Mouse (Mus musculus) neural tube, embryonic 13.5 days (tissue): ENCODE measurements around the gene Rpp25l. TPM values are rescaled to one million over a fixed set of nuclear protein-coding genes. Genes with fewer than 3 reads are reported as not detected.
A peak's percentile ranks its signal among the peaks of the same experiment; 100 is the strongest.

ENCODE experiments used
- ATAC-seq: fragments of 200-750 bp; cut with Nextera tagmentation; 2 replicates; pipeline ENCODE4 v1.8.0; 2017; ENCODE audit warnings: low read depth, mild to moderate bottlenecking, moderate TSS enrichment, moderate library complexity
- H3K27ac ChIP-seq: fragments of 300-500 bp; sonication (generic); replicated peaks from 2 replicates; pipeline ENCODE4 v1.5.1; 2015; ENCODE audit warnings: moderate library complexity, mild to moderate bottlenecking, inconsistent platforms
- H3K27me3 ChIP-seq: fragments of 300-500 bp; sonication (generic); 2 replicates; pipeline ENCODE4 v1.6.1; 2015; ENCODE audit warnings: mild to moderate bottlenecking, inconsistent platforms
- H3K36me3 ChIP-seq: fragments of 300-500 bp; sonication (generic); 2 replicates; pipeline ENCODE4 v1.6.1; 2015; ENCODE audit warnings: mild to moderate bottlenecking, inconsistent platforms
- H3K4me1 ChIP-seq: fragments of 300-500 bp; sonication (generic); replicated peaks from 2 replicates; pipeline ENCODE4 v1.6.1; 2015; ENCODE audit warnings: inconsistent platforms
- H3K4me2 ChIP-seq: fragments of 300-500 bp; sonication (generic); 2 replicates; pipeline ENCODE4 v1.6.1; 2015; ENCODE audit warnings: inconsistent platforms, mild to moderate bottlenecking, moderate library complexity
- H3K4me3 ChIP-seq: fragments of 300-500 bp; sonication (generic); 2 replicates; pipeline ENCODE4 v1.5.1; 2015; ENCODE audit warnings: mild to moderate bottlenecking, inconsistent platforms
- H3K9ac ChIP-seq: fragments of 300-500 bp; sonication (generic); 2 replicates; pipeline ENCODE4 v1.6.1; 2015; ENCODE audit warnings: moderate library complexity, mild to moderate bottlenecking, inconsistent platforms
- H3K9me3 ChIP-seq: fragments of 300-500 bp; sonication (generic); 2 replicates; pipeline ENCODE4 v1.6.1; 2016; ENCODE audit warnings: inconsistent platforms
- WGBS: fragments of 180-500 bp; shearing (Covaris S2); methylation state at CpG from one replicate; pipeline ENCODE4 v1.1.7; 2015; 5-methylcytosine and 5-hydroxymethylcytosine counted together
- polyA plus RNA-seq: library from polyadenylated mRNA; unstranded; fragments of >200 nt; fragmentation: Nextera tagmentation; extraction: Ambion mirVana; gene quantifications from 2 replicates; pipeline ENCODE4 v1.2.1, GENCODE M21; 2015

The Rpp25l gene
- polyA plus RNA-seq, 1 experiment from 2014 or later, result 62.6 TPM

DNA sequence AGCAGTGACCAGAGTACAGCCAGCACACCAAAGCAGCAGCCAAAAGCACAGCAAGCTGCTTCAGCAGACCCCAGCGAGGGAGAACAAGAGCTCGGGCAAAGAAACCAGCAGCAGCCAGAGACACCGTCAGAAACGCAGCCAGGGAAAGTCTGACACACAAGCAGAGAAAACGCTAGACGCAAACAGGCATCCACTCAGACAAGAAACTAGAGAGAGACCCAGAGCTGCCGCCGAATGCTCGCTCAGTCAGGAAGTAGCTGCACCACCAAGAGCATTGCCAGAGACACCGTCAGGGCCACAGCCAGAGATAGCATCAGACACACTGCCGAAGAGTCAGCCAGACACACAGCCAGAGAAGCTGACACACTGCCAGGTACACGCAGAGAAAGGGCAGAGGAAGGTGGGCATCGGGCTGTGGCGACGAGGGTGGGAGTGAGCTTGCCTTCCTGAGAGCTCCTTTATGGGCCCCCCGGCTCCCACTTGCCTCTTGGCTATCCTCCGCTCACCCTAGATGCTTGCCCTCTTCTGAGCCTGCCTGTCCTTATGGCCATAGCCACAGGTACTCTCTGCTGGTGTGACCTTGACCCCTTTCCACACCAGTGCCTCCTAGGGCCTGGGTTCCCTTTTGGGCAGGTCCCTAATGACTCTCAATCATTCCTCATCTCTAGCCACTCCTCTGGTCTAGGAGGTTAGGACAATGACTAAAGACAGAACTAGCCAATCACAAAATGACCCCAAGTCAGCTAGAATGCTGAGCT is 36.9 kb downstream of the Rpp25l start:
- peaks cover 94% of the 10 kb centered on the region for H3K4me1 ChIP-seq
- no peaks in the 10 kb centered on the region for H3K36me3 ChIP-seq
- H3K27ac ChIP-seq, result peak overlapping the region; percentile 75
- H3K4me3 ChIP-seq, result no peak overlapping the region
- H3K9me3 ChIP-seq, result no peaks in the 10 kb centered on the region
- H3K27me3 ChIP-seq, result no peaks in the 10 kb centered on the region
- H3K9ac ChIP-seq, result peak overlapping the region; percentile 52
- WGBS, result 74% methylated on average over 17 of the region's 17 CpGs
- no peak overlapping the region; the same call in 1 of the 2 replicates for H3K4me2 ChIP-seq
- no peak for ATAC-seq

DNA sequence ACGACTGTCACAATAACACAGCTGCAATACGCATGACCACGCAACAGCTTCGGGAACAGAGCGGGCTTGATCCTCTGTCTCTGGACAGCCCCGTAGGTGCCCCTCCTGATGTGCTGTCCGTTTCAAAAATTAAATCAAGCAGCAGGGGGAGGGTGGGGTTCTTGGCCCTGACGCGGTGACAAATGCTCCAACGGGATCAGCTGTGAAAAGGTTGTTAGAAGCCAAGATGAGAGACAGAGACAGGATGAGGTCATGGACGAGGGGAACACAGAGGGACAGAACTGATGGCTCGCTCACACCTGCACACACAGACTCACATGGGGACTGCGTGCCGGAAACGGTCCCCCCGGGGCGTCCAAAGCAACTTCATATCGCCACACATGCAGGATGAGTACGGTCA is 40.1 kb downstream of the Rpp25l start:
- Histone ChIP-seq H3K4me2 (no peak overlapping the region), H3K36me3 (peaks cover 19% of the 10 kb centered on the region; the same call in 1 of the 2 replicates), H3K9me3 (no peaks in the 10 kb centered on the region), H3K9ac (no peak overlapping the region; the same call in 1 of the 2 replicates), H3K27me3 (no peaks in the 10 kb centered on the region), H3K4me3 (no peak overlapping the region), H3K4me1 (peaks cover 79% of the 10 kb centered on the region), H3K27ac (peak overlapping the region; percentile 30; the same call in 1 of the 2 replicates)
- no peak for ATAC-seq
- WGBS, result 40% methylated on average over 19 of the region's 19 CpGs

DNA sequence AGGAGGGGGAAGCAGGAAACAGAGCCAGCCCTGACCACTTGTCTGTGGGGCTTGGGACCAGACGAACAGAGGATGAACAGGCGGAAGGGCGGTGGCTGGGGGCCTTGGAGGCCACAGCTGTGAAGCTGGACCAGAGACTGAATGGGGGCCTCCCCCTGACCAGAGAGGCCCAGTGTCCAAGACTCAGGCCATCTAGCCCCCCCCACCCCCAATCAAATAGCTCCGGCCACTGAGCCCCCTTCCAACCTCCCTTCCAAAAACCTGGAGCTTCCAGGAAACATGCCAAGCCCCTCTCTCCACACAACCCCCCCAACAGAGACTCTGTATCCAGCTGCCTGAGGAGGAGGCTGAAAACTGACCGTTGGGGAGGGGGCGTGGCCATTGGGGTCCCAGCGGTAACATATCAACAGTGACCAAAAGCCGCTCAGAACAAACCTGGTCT is 40.8 kb downstream of the Rpp25l start:
- H3K36me3 ChIP-seq, result peaks cover 19% of the 10 kb centered on the region; the same call in 1 of the 2 replicates
- peak overlapping the region; percentile 50 for H3K9ac ChIP-seq
- H3K4me1 ChIP-seq, result peaks cover 73% of the 10 kb centered on the region
- 32% methylated on average over 8 of the region's 8 CpGs for WGBS
- H3K4me2 ChIP-seq, result peak overlapping the region; percentile 11; the same call in 1 of the 2 replicates
- no peak overlapping the region for H3K4me3 ChIP-seq
- no peaks in the 10 kb centered on the region for H3K27me3 ChIP-seq
- no peak for ATAC-seq
- no peaks in the 10 kb centered on the region for H3K9me3 ChIP-seq
- peak overlapping the region; percentile 65; the same call in 1 of the 2 replicates for H3K27ac ChIP-seq

DNA sequence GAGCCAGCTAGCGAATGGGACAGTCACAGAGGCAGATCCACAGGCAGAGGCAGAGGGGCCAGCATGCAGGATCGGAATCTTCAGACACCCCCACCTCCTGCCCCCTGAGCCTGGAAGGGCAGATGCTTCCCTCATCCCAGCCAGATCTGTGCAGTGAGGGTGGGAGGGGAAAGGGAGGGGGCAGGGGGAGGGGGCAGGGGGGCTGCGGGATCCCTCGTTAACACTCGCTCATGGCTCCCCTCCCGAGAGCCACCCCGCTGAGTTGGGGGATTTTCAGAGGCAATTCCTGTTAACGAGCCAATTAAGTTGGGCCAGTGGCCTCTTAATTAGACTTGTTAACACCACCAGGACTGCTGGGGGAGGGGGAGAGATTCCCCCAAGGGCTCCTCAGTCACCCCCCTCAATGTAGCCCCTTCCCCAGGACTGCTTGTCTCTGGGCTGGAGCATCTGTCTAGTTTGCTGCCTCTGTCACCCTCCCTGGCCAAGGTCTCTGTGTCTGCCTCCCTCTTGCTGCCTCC is 41.3 kb downstream of the Rpp25l start:
- Histone ChIP-seq H3K4me1 (peaks cover 68% of the 10 kb centered on the region), H3K9ac (peak overlapping the region; percentile 50), H3K27ac (peak overlapping the region; percentile 65; the same call in 1 of the 2 replicates), H3K36me3 (peaks cover 19% of the 10 kb centered on the region; the same call in 1 of the 2 replicates), H3K27me3 (no peaks in the 10 kb centered on the region), H3K4me3 (no peak overlapping the region), H3K9me3 (no peaks in the 10 kb centered on the region), H3K4me2 (peak overlapping the region; percentile 11; the same call in 1 of the 2 replicates)
- ATAC-seq, result peak; percentile 51
- WGBS, result 7% methylated on average over 8 of the region's 8 CpGs

DNA sequence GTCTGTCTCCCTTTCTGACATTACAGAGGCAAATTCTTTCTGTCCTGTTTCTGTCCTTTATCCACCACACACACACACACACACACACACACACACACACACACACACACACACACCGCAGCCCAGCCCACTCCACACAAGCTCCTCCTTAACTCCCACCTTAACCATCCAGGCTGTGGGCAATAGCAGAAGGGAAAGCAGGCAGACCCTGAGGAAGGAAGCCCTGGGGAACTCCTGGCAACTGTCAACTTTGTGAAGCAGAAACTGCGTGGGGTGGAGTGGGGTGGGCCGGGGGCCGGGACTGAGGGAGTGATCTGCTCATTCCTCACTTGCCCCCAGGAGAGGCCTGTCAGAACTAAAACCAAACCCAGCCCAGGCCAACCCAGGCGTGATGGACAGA is 41.8 kb downstream of the Rpp25l start:
- H3K4me2 ChIP-seq, result no peak overlapping the region
- peak; percentile 14; the same call in 1 of the 2 replicates for ATAC-seq

DNA sequence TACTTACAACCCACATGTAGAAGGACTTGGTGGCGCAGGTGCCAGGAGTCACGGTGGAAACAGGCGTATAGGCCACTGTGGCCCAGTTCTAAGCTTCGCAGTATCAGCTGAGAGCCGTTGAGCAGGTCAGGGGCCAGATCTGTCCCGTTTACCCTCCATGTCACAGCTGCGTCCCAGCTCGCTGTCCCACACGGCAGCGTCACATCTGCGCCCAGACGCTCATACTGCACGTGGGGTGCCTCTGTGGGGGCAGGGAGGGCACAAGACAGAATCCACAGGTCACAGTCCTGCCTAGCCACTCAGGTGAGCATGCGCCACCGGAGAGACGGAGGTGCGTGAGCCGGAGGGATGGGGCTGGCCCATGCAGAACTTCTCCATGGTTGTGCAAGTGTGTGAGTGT is 42.5 kb downstream of the Rpp25l start:
- H3K27ac ChIP-seq, result no peak overlapping the region
- no peak overlapping the region for H3K9ac ChIP-seq
- ATAC-seq, result no peak
- H3K36me3 ChIP-seq, result peaks cover 26% of the 10 kb centered on the region; the same call in 1 of the 2 replicates
- no peak overlapping the region for H3K4me3 ChIP-seq
- H3K9me3 ChIP-seq, result no peaks in the 10 kb centered on the region
- peaks cover 56% of the 10 kb centered on the region for H3K4me1 ChIP-seq
- no peak overlapping the region for H3K4me2 ChIP-seq
- 77% methylated on average over 18 of the region's 18 CpGs for WGBS
- no peaks in the 10 kb centered on the region for H3K27me3 ChIP-seq

More for the DNA sequence above, 41.8 kb downstream of the Rpp25l start:
- no peak overlapping the region for H3K4me3 ChIP-seq
- peaks cover 22% of the 10 kb centered on the region; the same call in 1 of the 2 replicates for H3K36me3 ChIP-seq
- no peaks in the 10 kb centered on the region for H3K27me3 ChIP-seq
- peaks cover 62% of the 10 kb centered on the region for H3K4me1 ChIP-seq
- H3K27ac ChIP-seq, result 0 out of 2 replicates have a peak overlapping the region, but pooled peaks have one; percentile 65
- H3K9me3 ChIP-seq, result no peaks in the 10 kb centered on the region
- WGBS, result 46% methylated on average over 5 of the region's 5 CpGs
- peak overlapping the region; percentile 50 for H3K9ac ChIP-seq

DNA sequence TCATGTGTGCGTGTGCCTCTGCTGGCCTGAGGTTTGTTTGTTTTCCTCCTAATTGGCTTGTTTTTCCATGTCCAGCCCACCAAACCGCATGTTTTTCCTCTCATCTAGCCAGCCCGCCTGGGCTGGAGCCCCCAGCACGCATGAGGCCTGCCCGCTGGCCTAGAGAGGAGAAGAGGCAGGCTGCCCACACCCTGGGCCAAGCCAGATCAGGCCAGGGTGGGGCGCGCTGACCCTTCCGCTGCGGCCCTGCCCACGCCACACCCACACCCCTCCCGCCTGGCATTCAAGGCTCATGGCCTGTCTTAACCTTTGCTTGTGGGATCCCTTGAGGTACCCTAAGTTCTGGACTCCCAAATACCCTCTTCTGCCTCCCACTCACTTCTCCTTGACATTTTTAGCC is 46.7 kb downstream of the Rpp25l start:
- Histone ChIP-seq H3K4me3 (no peak overlapping the region), H3K27ac (no peak overlapping the region), H3K9ac (no peak overlapping the region), H3K9me3 (no peaks in the 10 kb centered on the region), H3K4me1 (peaks cover 56% of the 10 kb centered on the region), H3K36me3 (peaks cover 26% of the 10 kb centered on the region; the same call in 1 of the 2 replicates), H3K4me2 (no peak overlapping the region), H3K27me3 (no peaks in the 10 kb centered on the region)
- no peak for ATAC-seq
- WGBS, result 78% methylated on average over 11 of the region's 11 CpGs

DNA sequence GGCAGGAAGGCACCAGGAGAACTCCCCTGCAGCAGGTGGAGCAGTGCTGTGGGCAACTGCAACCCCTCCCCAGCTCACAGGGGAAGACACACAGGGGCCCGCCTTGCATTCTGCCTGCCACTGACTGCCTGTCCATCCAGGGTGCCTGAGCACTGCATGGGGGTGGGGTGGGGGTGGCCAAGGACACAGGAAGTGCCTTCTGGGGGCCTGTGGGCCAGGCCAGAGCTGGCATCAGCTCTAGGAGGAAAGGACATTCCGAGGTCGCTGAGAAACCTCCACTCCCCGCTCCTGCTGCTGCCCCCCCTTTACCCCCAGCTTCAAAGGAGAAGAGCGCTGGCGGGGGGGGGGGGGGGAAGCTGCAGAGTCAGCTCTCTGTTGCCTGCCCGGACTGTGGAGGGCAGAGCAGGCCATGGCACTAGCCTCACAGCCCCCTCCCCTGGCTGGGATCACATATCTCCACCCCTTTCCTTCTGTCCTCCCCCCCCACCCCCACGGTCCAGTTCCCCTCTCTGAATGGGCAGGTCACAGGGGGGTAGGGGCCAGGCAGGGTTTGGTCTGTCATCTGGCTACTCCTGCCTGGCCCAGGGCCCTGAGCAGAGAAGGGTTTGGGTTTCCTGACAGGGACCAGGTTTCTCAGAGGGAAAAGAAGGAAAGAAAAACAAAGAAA is 48.2 kb downstream of the Rpp25l start:
- H3K9me3 ChIP-seq, result no peaks in the 10 kb centered on the region
- no peak for ATAC-seq
- no peaks in the 10 kb centered on the region for H3K27me3 ChIP-seq
- 8% methylated on average over 6 of the region's 8 CpGs for WGBS
- peaks cover 54% of the 10 kb centered on the region for H3K4me1 ChIP-seq
- peaks cover 18% of the 10 kb centered on the region; the same call in 1 of the 2 replicates for H3K36me3 ChIP-seq
- peak overlapping the region; percentile 9 for H3K27ac ChIP-seq
- H3K9ac ChIP-seq, result peak overlapping the region; percentile 26; the same call in 1 of the 2 replicates
- H3K4me3 ChIP-seq, result no peak overlapping the region
- H3K4me2 ChIP-seq, result no peak overlapping the region

DNA sequence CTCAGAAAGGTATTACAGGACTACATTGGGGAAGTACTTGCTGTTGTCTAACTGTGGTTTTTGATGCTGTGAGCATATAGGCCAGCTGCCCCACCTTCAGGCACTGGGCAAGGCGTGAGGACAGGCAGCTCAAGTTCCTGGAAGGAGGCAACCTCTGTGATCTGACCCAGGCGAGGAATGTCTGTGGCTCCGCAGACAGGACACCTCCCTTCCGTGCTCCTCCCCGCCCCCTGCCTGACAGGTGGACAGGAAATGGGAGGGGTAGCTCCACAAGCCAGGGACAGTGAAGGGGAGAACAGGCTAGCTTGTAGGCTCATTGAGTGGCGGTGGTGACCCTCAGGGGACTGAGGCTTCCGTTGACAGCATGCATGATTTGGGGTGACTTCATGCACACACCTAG is 48.8 kb downstream of the Rpp25l start:
- 56% methylated on average over 7 of the region's 7 CpGs for WGBS
- H3K9me3 ChIP-seq, result no peaks in the 10 kb centered on the region
- H3K27me3 ChIP-seq, result no peaks in the 10 kb centered on the region
- H3K27ac ChIP-seq, result 0 out of 2 replicates have a peak overlapping the region, but pooled peaks have one; percentile 13
- no peak overlapping the region for H3K4me2 ChIP-seq
- peaks cover 11% of the 10 kb centered on the region; the same call in 1 of the 2 replicates for H3K36me3 ChIP-seq
- ATAC-seq, result no peak
- H3K4me3 ChIP-seq, result no peak overlapping the region
- H3K9ac ChIP-seq, result 0 out of 2 replicates have a peak overlapping the region, but pooled peaks have one; percentile 26
- H3K4me1 ChIP-seq, result peaks cover 59% of the 10 kb centered on the region

DNA sequence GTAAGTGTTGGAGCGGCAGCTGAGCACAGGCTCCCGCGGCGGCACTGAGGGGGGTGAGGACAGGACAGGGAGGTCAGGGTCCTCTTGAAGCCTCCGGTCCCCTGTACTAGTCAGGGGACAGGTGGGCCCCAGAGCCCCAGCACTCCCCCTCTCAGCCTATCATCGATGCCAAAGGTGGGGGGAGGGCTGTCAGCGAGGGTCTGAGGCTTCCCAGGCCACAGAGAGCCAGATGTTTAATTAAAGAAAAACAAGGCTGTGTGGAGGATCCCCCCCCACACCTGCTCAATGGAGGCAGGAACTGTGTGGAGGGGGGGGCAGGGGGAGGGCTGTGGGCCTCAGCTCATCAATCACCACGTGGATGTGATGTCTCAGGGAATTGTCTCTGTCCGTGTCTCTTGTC is 49.7 kb downstream of the Rpp25l start:
- ATAC-seq, result no peak
- Histone ChIP-seq H3K27ac (peak overlapping the region; percentile 24; the same call in 1 of the 2 replicates), H3K4me1 (peaks cover 68% of the 10 kb centered on the region), H3K27me3 (no peaks in the 10 kb centered on the region), H3K36me3 (0 out of 2 replicates have a peak, but pooled peaks cover 7% of the 10 kb centered on the region), H3K4me2 (no peak overlapping the region), H3K9ac (peak overlapping the region; percentile 31; the same call in 1 of the 2 replicates), H3K4me3 (no peak overlapping the region), H3K9me3 (no peaks in the 10 kb centered on the region)
- WGBS, result 35% methylated on average over 9 of the region's 9 CpGs

DNA sequence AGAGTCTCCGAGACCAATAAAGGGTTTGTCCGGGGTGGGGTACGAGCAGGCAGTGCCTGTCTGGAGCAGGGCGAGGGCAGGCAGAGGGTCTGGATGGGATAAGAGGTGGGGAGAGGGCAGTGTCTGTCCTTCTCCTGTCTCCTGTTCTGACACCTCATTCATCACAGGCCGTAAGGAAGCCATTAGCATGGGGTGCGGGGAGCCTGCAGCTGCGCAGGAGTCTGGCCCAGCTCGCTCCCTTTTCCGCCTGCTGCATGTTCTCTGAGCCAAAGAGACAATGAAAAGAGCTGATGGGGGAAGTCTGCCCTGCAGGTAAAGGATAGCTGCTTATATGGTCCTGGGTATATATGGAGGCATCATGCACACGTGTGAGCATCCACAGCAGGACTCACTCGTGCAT is 50.6 kb downstream of the Rpp25l start:
- H3K9ac ChIP-seq, result peak overlapping the region; percentile 31
- peaks cover 77% of the 10 kb centered on the region for H3K4me1 ChIP-seq
- 47% methylated on average over 11 of the region's 11 CpGs for WGBS
- H3K9me3 ChIP-seq, result no peaks in the 10 kb centered on the region
- no peak overlapping the region for H3K4me3 ChIP-seq
- no peaks in the 10 kb centered on the region for H3K27me3 ChIP-seq
- no peak overlapping the region for H3K4me2 ChIP-seq
- peak overlapping the region; percentile 24; the same call in 1 of the 2 replicates for H3K27ac ChIP-seq
- peaks cover 12% of the 10 kb centered on the region; the same call in 1 of the 2 replicates for H3K36me3 ChIP-seq
- no peak for ATAC-seq
